Mouse (Mus musculus) neutrophil, adult 59 days (primary cell): ENCODE measurements around the gene Olfr1084. TPM values are rescaled to one million over a fixed set of nuclear protein-coding genes. Genes with fewer than 3 reads are reported as not detected.

Experiments used
- total RNA-seq, 2 experiments: library from RNA; stranded (reverse); gene quantifications; 1 replicate in 1 of 2; 2 replicates in 1 of 2; pipeline ENCODE4 v1.2.4; 2023

Gene Olfr1084
- not detected for total RNA-seq

GRCm38 (mm10) chr2:86639625-86640024, at the start of gene Olfr1084:
Olfr1084 (minus strand) TSS chr2:86639725.

GRCm38 (mm10) chr2:86679992-86680391, 40.5 kb upstream of the Olfr1084 start, which contains the start of gene Olfr1086:
Olfr1086 (minus strand) TSS chr2:86680092.

GRCm38 (mm10) chr2:86661919-86662318, 22.4 kb upstream of the Olfr1084 start, which contains the start of gene Olfr1085:
Olfr1085 (minus strand) TSS chr2:86662019.

GRCm38 (mm10) chr2:86598866-86599265, 40.7 kb downstream of the Olfr1084 start, which contains the start of gene Olfr1082:
Olfr1082 (minus strand) TSS chr2:86598966.

Other genes with a start within 250 kb of the Olfr1084 start
- not detected for gene Olfr1061, start 225.7 kb downstream of the Olfr1084 start, total RNA-seq
- not detected for gene Olfr1062, start 213.0 kb downstream of the Olfr1084 start, total RNA-seq
- gene Olfr1065, start 189.1 kb downstream of the Olfr1084 start, total RNA-seq, result not detected
- gene Olfr1066, start 183.5 kb downstream of the Olfr1084 start, total RNA-seq, result not detected
- not detected for gene Olfr228, start 152.3 kb downstream of the Olfr1084 start, total RNA-seq
- gene Olfr1076, start 131.3 kb downstream of the Olfr1084 start, total RNA-seq, result not detected
- gene Olfr1079, start 97.2 kb downstream of the Olfr1084 start, total RNA-seq, result not detected
- gene Olfr1080, start 81.5 kb downstream of the Olfr1084 start, total RNA-seq, result not detected
- not detected for gene Olfr1082, start 40.8 kb downstream of the Olfr1084 start, total RNA-seq
- gene Olfr1085, start 22.3 kb upstream of the Olfr1084 start, total RNA-seq, result not detected
- not detected for gene Olfr1086, start 40.4 kb upstream of the Olfr1084 start, total RNA-seq
- not detected for gene Olfr1087, start 58.7 kb upstream of the Olfr1084 start, total RNA-seq
- gene Olfr1089, start 94.0 kb upstream of the Olfr1084 start, total RNA-seq, result not detected
- not detected for gene Olfr1090, start 119.3 kb upstream of the Olfr1084 start, total RNA-seq
- not detected for gene Olfr1093, start 142.8 kb upstream of the Olfr1084 start, total RNA-seq
- gene Olfr141, start 170.3 kb upstream of the Olfr1084 start, total RNA-seq, result not detected
- gene Olfr1094, start 184.9 kb upstream of the Olfr1084 start, total RNA-seq, result not detected
- not detected for gene Olfr1095, start 212.0 kb upstream of the Olfr1084 start, total RNA-seq
- not detected for gene Gm13723, start 235.1 kb upstream of the Olfr1084 start, total RNA-seq